Mouse (Mus musculus) midbrain, embryonic 15.5 days (tissue): Measurements from ENCODE around the gene Tmem232. TPM values are rescaled to one million over a fixed set of nuclear protein-coding genes. Genes with fewer than 3 reads are reported as not detected.
A peak's percentile ranks its signal among the peaks of the same experiment; 100 is the strongest.
"Not testable (repeated sequence)": the region's sequence is repeated elsewhere in the genome, so short reads cannot be mapped to it uniquely, and the experiment has no call there.

Experiments
- ATAC-seq: fragments of 200-750 bp; cut with Nextera tagmentation; replicated peaks from 2 replicates; pipeline ENCODE4 v1.8.0; 2017; ENCODE audit warnings: moderate TSS enrichment
- H3K27ac ChIP-seq: fragments of 300-500 bp; sonication (generic); 2 replicates; pipeline ENCODE4 v1.5.1; 2015; ENCODE audit warnings: mild to moderate bottlenecking, inconsistent platforms
- H3K27me3 ChIP-seq: fragments of 300-500 bp; sonication (generic); replicated peaks from 2 replicates; pipeline ENCODE4 v1.6.1; 2015; ENCODE audit warnings: inconsistent platforms
- H3K36me3 ChIP-seq: fragments of 300-500 bp; sonication (generic); replicated peaks from 2 replicates; pipeline ENCODE4 v1.6.1; 2015; ENCODE audit warnings: inconsistent platforms
- H3K4me1 ChIP-seq: fragments of 300-500 bp; sonication (generic); 2 replicates; pipeline ENCODE4 v1.6.1; 2015; ENCODE audit warnings: inconsistent platforms
- H3K4me2 ChIP-seq: fragments of 300-500 bp; sonication (generic); 2 replicates; pipeline ENCODE4 v1.6.1; 2015; ENCODE audit warnings: inconsistent platforms, mild to moderate bottlenecking, moderate library complexity
- H3K4me3 ChIP-seq: fragments of 300-500 bp; sonication (generic); 2 replicates; pipeline ENCODE4 v1.5.1; 2015; ENCODE audit warnings: mild to moderate bottlenecking, inconsistent platforms
- H3K9ac ChIP-seq: fragments of 300-500 bp; sonication (generic); 2 replicates; pipeline ENCODE4 v1.6.1; 2015; ENCODE audit warnings: mild to moderate bottlenecking, inconsistent platforms
- H3K9me3 ChIP-seq: fragments of 300-500 bp; sonication (generic); 2 replicates; pipeline ENCODE4 v1.6.1; 2016; ENCODE audit warnings: inconsistent platforms
- WGBS: fragments of 180-500 bp; shearing (Covaris S2); methylation state at CpG from one replicate; pipeline ENCODE4 v1.1.7; 2015; ENCODE audit warnings: mixed read lengths; 5-methylcytosine and 5-hydroxymethylcytosine counted together
- microRNA-seq: library from miRNA; unstranded; fragments of <30 nt; microRNA quantifications from one replicate; pipeline ENCODE4, GENCODE M21; 2016
- polyA plus RNA-seq: library from polyadenylated mRNA; unstranded; fragments of >200 nt; fragmentation: Nextera tagmentation; extraction: Ambion mirVana; gene quantifications from 2 replicates; pipeline ENCODE4 v1.2.1, GENCODE M21; 2015

Tmem232 gene
- polyA plus RNA-seq, 1 experiment from 2014 or later: 0.48 TPM

- WGBS: 19% methylated on average over 2 of the region's 2 CpGs
- Histone ChIP-seq H3K9me3 (no peaks in the 10 kb centered on the region), H3K9ac (no peak overlapping the region), H3K4me3 (no peak overlapping the region), H3K4me2 (no peak overlapping the region), H3K36me3 (no peaks in the 10 kb centered on the region), H3K4me1 (no peaks in the 10 kb centered on the region), H3K27me3 (no peaks in the 10 kb centered on the region), H3K27ac (no peak overlapping the region)
- ATAC-seq: no peak
Measured at GRCm38 (mm10) chr17:65325249-65325648, 215.3 kb downstream of the Tmem232 start.

DNA sequence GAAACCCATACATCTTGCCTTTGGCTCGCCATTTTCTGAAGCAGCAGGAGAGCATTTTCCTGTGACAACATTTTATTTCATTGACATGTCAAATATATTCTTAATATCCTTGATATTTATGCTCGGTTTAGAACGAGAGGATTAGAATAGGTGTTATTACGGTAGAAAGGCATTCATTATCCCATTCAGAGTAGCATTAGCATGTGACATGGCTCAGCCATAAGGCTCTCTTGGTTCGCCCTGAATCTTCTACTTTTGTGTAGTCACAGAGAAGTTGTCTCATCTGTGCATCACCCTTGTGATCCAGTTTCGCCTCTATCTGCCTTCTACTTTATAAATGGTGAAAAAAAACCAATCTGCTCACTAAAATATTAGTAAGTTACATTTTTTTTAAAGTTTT is 220.0 kb downstream of the Tmem232 start:
- 71% methylated on average over 6 of the region's 6 CpGs for WGBS

DNA sequence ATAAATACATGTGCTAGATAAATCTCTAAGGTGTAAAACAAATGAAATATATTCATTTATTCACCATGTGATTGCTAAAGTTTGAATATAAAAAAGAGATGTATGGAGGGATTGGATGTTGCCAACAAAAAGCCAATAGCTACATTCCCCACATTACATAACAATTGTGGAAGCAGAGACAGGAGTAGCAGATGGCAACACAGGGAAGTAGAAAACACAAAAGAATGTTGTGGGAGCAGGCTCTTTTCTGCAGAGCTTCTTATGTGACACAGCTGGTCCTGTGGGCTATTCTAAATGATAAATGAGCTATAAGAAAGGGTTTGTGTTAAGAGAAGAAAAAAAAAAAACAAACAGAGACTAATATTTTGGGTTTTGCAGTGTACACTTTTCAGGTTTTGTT is 240.6 kb downstream of the Tmem232 start:
- H3K27ac ChIP-seq: no peak overlapping the region
- H3K4me1 ChIP-seq: no peaks in the 10 kb centered on the region
- ATAC-seq: no peak
- H3K9me3 ChIP-seq: no peaks in the 10 kb centered on the region
- H3K9ac ChIP-seq: no peak overlapping the region
- H3K4me3 ChIP-seq: no peak overlapping the region
- H3K27me3 ChIP-seq: no peaks in the 10 kb centered on the region
- no peak overlapping the region for H3K4me2 ChIP-seq
- H3K36me3 ChIP-seq: no peaks in the 10 kb centered on the region

More for the DNA sequence above, 220.0 kb downstream of the Tmem232 start:
- Histone ChIP-seq H3K4me3 (no peak overlapping the region), H3K9me3 (no peaks in the 10 kb centered on the region), H3K4me1 (no peaks in the 10 kb centered on the region), H3K27me3 (no peaks in the 10 kb centered on the region), H3K36me3 (no peaks in the 10 kb centered on the region), H3K4me2 (no peak overlapping the region), H3K9ac (no peak overlapping the region), H3K27ac (no peak overlapping the region)
- no peak for ATAC-seq

DNA sequence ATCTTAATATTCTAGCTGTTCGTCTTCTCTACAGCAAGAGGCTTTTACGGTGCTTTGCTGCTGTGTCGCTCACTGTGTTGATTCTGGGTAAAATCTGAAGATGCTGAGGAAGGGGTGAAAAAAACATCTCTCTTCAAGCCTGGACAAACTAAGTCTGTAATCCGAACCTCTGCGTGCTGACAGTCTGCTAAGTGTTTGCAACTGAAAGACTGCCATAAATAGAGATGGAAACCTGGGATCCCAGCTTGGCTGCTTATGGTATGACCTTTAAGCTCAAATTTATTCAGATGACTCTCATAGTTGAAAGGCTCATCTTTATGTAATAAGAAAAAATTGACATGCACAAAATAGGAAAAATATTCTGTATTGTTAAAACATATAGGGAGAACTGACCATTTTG is 242.8 kb downstream of the Tmem232 start:
- Histone ChIP-seq H3K4me1 (no peaks in the 10 kb centered on the region), H3K27me3 (no peaks in the 10 kb centered on the region), H3K4me3 (no peak overlapping the region), H3K36me3 (no peaks in the 10 kb centered on the region), H3K27ac (no peak overlapping the region), H3K4me2 (no peak overlapping the region), H3K9ac (no peak overlapping the region), H3K9me3 (no peaks in the 10 kb centered on the region)
- ATAC-seq: no peak
- 78% methylated on average over 5 of the region's 5 CpGs for WGBS

GRCm38 (mm10) chr17:65252160-65252559 is 288.4 kb downstream of the Tmem232 start:
- Histone ChIP-seq H3K9ac (no peak overlapping the region), H3K4me3 (no peak overlapping the region), H3K27ac (no peak overlapping the region), H3K36me3 (no peaks in the 10 kb centered on the region), H3K9me3 (no peaks in the 10 kb centered on the region), H3K4me2 (no peak overlapping the region), H3K27me3 (no peaks in the 10 kb centered on the region), H3K4me1 (0 out of 2 replicates have a peak, but pooled peaks cover 2% of the 10 kb centered on the region)
- 0 out of 2 replicates have a peak, but pooled peaks have one; percentile 50 for ATAC-seq
- WGBS: 66% methylated on average over 2 of the region's 2 CpGs

DNA sequence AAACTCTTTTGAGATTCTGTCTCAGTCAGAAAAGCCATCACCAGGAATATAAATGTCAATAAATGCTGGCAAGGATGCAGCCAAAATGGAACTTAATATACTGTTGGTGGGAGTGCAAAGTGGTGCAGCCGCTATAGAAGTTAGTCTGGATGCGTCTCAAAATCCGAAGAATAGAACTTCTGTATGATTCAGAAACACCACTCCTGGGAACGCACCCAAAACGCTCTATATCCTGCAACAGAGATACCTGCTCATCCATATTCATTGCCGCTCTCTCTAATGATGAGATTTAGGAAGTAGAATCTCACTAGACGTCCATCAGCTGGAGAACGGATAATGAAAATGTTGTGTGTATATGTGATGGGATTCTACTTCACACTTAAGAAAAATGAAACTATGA is 290.3 kb downstream of the Tmem232 start:
- WGBS: 87% methylated on average over 8 of the region's 8 CpGs
- Histone ChIP-seq H3K4me3 (no peak overlapping the region), H3K9me3 (no peaks in the 10 kb centered on the region), H3K4me1 (0 out of 2 replicates have a peak, but pooled peaks cover 2% of the 10 kb centered on the region), H3K27me3 (no peaks in the 10 kb centered on the region), H3K4me2 (no peak overlapping the region), H3K9ac (no peak overlapping the region), H3K36me3 (no peaks in the 10 kb centered on the region), H3K27ac (no peak overlapping the region)
- no peak for ATAC-seq

DNA sequence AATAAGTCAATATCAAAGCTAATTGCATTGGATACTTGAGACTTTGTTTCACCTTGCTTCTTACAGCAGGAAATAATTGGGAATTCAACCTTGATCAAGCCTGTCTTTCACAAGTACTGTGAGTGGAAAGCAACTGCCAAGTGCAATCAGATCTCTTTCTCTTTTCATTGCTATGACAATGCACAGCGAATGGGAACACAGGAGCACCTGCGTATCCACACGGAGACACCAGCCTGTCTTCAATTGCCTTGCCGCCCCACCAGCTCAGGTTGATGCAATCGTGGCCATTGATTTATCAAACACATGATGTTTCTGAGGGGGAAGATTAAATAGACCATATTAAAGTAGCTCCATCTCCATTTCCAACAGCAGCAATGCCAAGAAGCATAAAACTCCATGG is 296.9 kb downstream of the Tmem232 start:
- ATAC-seq: no peak
- H3K4me2 ChIP-seq: no peak overlapping the region
- H3K4me1 ChIP-seq: no peaks in the 10 kb centered on the region
- H3K9ac ChIP-seq: no peak overlapping the region
- 51% methylated on average over 5 of the region's 5 CpGs for WGBS
- H3K36me3 ChIP-seq: no peaks in the 10 kb centered on the region
- no peaks in the 10 kb centered on the region for H3K27me3 ChIP-seq
- no peak overlapping the region for H3K27ac ChIP-seq
- H3K9me3 ChIP-seq: no peaks in the 10 kb centered on the region
- H3K4me3 ChIP-seq: no peak overlapping the region

GRCm38 (mm10) chr17:65225347-65225916 is 315.1 kb downstream of the Tmem232 start:
- WGBS: 31% methylated on average over 6 of the region's 6 CpGs

DNA sequence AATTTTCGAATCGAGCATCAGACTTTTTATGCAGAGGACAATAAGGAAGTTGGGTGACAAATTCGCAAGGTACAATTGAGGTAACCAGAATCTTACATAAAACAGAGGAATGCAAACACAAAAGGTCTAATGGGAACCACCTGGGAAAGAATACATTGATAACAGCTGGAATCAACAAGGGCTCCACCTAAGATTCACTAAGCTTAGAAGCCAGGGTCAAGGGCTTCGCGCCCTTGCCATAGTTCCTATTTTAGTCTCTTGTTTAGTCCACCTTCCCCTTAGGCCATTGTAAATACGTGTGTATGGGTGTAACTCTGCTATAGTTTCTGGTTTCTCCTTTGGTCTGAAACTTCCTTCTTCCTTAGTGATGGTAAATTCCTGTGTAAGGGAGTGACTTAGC is 318.9 kb downstream of the Tmem232 start:
- not testable (repeated sequence) for H3K9me3 ChIP-seq, H3K27me3 ChIP-seq, H3K4me2 ChIP-seq, H3K36me3 ChIP-seq, ATAC-seq, H3K4me3 ChIP-seq, H3K4me1 ChIP-seq, H3K9ac ChIP-seq, H3K27ac ChIP-seq
- WGBS: 92% methylated on average over 6 of the region's 6 CpGs

More at GRCm38 (mm10) chr17:65225347-65225916, 315.1 kb downstream of the Tmem232 start:
- ATAC-seq: 0 out of 2 replicates have a peak, but pooled peaks have one; percentile 17
- no peak overlapping the region for H3K4me3 ChIP-seq
- H3K4me2 ChIP-seq: no peak overlapping the region
- H3K9me3 ChIP-seq: no peaks in the 10 kb centered on the region
- H3K4me1 ChIP-seq: 0 out of 2 replicates have a peak, but pooled peaks cover 2% of the 10 kb centered on the region
- no peak overlapping the region for H3K9ac ChIP-seq
- no peaks in the 10 kb centered on the region for H3K27me3 ChIP-seq
- no peaks in the 10 kb centered on the region for H3K36me3 ChIP-seq
- no peak overlapping the region for H3K27ac ChIP-seq

Small RNA genes lying within 50 kb of the gene (microRNA-seq; reads per million reads assigned to microRNA genes)
- gene Gm25731: not detected

Other genes starting within 250 kb of the Tmem232 start
- gene Vapa, start 72.8 kb upstream of the Tmem232 start, polyA plus RNA-seq: 257 and 259 TPM in 2 replicates
- gene Txndc2, start 101.4 kb upstream of the Tmem232 start, polyA plus RNA-seq: 0.09 TPM in 1 of 2 replicates, not detected in the other
- gene Rab31, start 232.0 kb upstream of the Tmem232 start, polyA plus RNA-seq: 76.6 and 80.1 TPM in 2 replicates
- 45.1 and 49.2 TPM in 2 replicates for gene Ppp4r1, start 241.8 kb upstream of the Tmem232 start, polyA plus RNA-seq